Mouse (Mus musculus): ENCODE measurements around the gene Pip5k1b. TPM values are rescaled to one million over a fixed set of nuclear protein-coding genes. Genes with fewer than 3 reads are reported as not detected.

Pip5k1b gene
- polyA plus RNA-seq, 1 experiment from 2014 or later: 4.4 TPM

DNA sequence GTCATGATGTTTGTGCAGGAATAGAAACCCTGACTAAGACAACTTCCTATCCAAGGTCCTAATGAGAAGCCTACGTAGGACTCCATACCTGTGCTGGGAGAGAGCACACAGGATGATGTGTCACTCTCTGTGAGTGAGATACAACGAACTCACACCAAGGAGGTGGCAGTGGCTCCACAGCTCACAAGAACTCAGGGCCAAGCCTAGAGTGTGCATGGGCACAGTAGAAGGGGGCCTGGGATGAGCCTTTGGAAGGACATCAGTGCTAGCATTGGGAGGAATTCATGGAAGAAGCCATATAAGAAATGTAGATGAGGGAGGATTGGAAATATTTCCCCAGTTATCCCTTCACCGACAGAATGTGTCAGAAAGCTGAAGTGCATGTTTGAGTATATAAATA lies 39.7 kb downstream of the Pip5k1b start:
- no peaks in the 10 kb centered on the region for H3K27me3 ChIP-seq (ENCODE audit: insufficient read depth, low read length)
- TF ChIP-seq CTCF (IDR thresholded peaks at IDR 0.05; ENCODE audit: low read depth) (no peak), EP300 (IDR thresholded peaks at IDR 0.05; ENCODE audit: low read depth) (no peak)
- no peaks in the 10 kb centered on the region for H3K36me3 ChIP-seq (replicated peaks; ENCODE audit: insufficient read depth, low read length)
- H3K27ac ChIP-seq (ENCODE audit: low read depth): no peak overlapping the region
- H3K9me3 ChIP-seq (ENCODE audit: low read length): no peaks in the 10 kb centered on the region
- H3K4me3 ChIP-seq (ENCODE audit: low read depth, low read length): no peak overlapping the region
- H3K9ac ChIP-seq (replicated peaks): no peak overlapping the region
- DNase-seq (no peak), ATAC-seq (no peak)
- 87% methylated on average over 3 of the region's 3 CpGs for WGBS (ENCODE audit: insufficient replicate concordance)
- peaks cover 42% of the 10 kb centered on the region for H3K4me1 ChIP-seq (ENCODE audit: insufficient read depth)
- H3K4me2 ChIP-seq (ENCODE audit: low read depth, low read length): no peak overlapping the region

DNA sequence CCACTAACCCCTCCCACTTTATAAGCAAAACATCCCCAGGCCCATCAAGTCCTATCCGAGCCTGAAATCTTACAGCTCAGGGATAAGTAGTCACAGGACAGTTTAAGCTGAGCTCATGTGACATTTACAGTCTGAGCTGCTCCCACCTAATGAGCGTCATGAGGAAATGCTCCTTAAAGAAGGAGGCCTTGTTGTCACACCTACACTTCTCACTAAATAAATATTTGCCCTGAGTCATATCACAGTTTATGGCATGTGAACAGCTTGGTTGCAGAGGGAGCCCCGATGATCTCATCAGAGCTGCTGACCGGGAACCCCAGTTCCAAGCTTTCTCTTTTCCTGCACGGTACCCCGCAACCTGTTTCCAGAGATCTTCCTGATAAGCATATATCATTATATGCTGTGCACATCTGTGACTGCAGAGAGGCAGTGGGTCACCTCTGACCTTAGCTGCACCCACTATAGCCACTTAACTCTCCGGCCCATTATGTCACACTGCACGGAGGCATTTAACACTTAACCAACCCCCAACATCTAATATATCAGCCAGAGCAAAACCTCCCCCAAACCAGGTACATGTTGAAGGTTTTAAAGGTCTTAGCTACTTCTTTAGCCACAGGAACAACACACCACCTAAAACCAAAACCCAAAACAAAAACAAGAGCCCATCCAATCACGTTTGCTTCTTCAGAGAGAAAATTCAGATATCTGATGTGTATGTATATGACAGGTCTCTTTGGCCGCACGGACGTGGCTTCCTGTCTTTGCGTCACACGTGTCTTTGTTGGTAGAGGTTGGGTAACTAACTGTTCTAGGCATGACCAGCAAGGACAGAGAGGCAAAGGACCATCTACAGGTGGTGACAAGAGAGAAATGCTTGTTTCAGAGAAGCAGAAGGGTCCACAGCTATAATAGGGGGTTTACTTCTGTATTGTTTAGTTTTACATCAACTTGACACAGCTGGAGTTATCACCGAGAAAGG lies 40.7 kb downstream of the Pip5k1b start:
- DNase-seq (no peak), ATAC-seq (no peak)
- no peak overlapping the region; the same call in 1 of the 2 replicates for H3K9ac ChIP-seq (replicated peaks)
- peak overlapping the region; percentile 96; the same call in 1 of the 2 replicates for H3K27ac ChIP-seq (ENCODE audit: low read depth)
- H3K4me1 ChIP-seq (ENCODE audit: insufficient read depth): peaks cover 42% of the 10 kb centered on the region
- peak overlapping the region; percentile 66; the same call in 1 of the 2 replicates for H3K4me2 ChIP-seq (ENCODE audit: low read depth, low read length)
- no peak overlapping the region for H3K4me3 ChIP-seq (ENCODE audit: low read depth, low read length)
- no peaks in the 10 kb centered on the region for H3K36me3 ChIP-seq (replicated peaks; ENCODE audit: insufficient read depth, low read length)
- TF ChIP-seq CTCF (IDR thresholded peaks at IDR 0.05; ENCODE audit: low read depth) (no peak), EP300 (IDR thresholded peaks at IDR 0.05; ENCODE audit: low read depth) (no peak)
- H3K27me3 ChIP-seq (ENCODE audit: insufficient read depth, low read length): no peaks in the 10 kb centered on the region
- 75% methylated on average over 15 of the region's 15 CpGs for WGBS (ENCODE audit: insufficient replicate concordance)
- no peaks in the 10 kb centered on the region for H3K9me3 ChIP-seq (ENCODE audit: low read length)

DNA sequence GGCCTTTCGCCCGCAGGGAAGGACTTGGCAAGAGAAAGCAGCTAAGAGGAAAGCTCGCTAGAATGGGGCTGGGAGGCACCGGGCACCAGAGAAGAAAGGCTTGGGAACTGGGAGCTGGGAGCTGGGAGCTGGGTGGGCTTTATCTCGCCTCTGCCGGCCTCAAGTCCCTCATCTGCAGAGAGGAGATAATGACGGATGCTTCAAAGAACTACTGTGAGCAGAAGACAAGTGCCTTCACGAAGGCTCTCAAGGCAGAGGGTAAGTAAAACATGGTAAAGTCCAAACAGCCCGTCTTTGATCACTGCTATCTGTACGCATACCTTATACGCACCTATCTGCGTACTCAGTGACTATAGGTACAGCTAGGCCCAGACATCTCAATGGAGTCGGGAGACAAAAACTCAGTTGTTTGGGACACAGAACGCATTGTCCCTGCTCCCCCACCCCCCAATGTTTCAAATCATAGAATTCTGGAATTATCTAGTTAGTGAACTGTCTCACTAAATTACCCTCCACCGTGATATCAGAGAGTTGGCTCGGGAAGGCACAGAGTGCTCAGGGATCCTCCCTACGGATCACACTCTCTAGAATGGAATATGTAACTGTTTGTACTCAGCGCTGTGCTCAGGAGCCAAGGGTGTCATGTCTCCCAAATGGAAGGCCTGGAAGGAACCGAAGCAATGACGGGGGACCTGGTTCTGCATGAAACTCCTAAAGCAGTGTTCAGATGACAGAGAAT lies 42.4 kb downstream of the Pip5k1b start:
- peaks cover 48% of the 10 kb centered on the region for H3K4me1 ChIP-seq (ENCODE audit: insufficient read depth)
- no peaks in the 10 kb centered on the region for H3K9me3 ChIP-seq (ENCODE audit: low read length)
- peak overlapping the region; percentile 66 for H3K4me2 ChIP-seq (ENCODE audit: low read depth, low read length)
- 49% methylated on average over 20 of the region's 20 CpGs for WGBS (ENCODE audit: insufficient replicate concordance)
- peak overlapping the region; percentile 8 for H3K9ac ChIP-seq (replicated peaks)
- peak overlapping the region; percentile 96 for H3K27ac ChIP-seq (ENCODE audit: low read depth)
- H3K4me3 ChIP-seq (ENCODE audit: low read depth, low read length): peak overlapping the region; percentile 10; the same call in 1 of the 2 replicates
- no peaks in the 10 kb centered on the region for H3K36me3 ChIP-seq (replicated peaks; ENCODE audit: insufficient read depth, low read length)
- no peaks in the 10 kb centered on the region for H3K27me3 ChIP-seq (ENCODE audit: insufficient read depth, low read length)
- DNase-seq (peak; percentile 76), ATAC-seq (peak; percentile 95)
- peak; percentile 97 for TF ChIP-seq EP300 (IDR thresholded peaks at IDR 0.05; ENCODE audit: low read depth)
- TF ChIP-seq CTCF (IDR thresholded peaks at IDR 0.05; ENCODE audit: low read depth): no peak

DNA sequence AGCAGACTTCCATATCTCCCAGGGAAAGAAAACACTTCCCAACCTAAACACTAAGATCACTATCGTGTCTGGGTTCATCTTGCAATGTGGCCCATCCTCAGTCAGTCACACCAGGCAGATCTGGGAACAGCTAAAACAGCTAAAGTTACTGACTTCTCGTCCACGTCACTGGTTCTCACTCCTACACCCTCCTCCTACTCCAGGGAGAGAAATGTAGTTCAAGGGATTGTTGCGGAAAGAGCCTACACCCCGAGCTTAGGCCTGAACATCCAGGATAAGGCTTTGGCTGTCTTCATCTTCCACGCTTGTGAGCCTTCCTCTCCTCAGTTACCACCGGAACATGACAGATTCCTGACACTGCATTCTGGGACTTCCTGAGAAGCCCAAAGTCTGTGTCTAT lies 43.7 kb downstream of the Pip5k1b start:
- no peak for ATAC-seq
- peak overlapping the region; percentile 96 for H3K27ac ChIP-seq (ENCODE audit: low read depth)
- no peaks in the 10 kb centered on the region for H3K36me3 ChIP-seq (replicated peaks; ENCODE audit: insufficient read depth, low read length)
- peaks cover 48% of the 10 kb centered on the region for H3K4me1 ChIP-seq (ENCODE audit: insufficient read depth)
- WGBS (ENCODE audit: insufficient replicate concordance): 83% methylated on average over 7 of the region's 7 CpGs
- DNase-seq: no peak
- H3K4me2 ChIP-seq (ENCODE audit: low read depth, low read length): no peak overlapping the region
- H3K4me3 ChIP-seq (ENCODE audit: low read depth, low read length): no peak overlapping the region
- H3K9me3 ChIP-seq (ENCODE audit: low read length): no peaks in the 10 kb centered on the region
- H3K9ac ChIP-seq (replicated peaks): no peak overlapping the region
- no peaks in the 10 kb centered on the region for H3K27me3 ChIP-seq (ENCODE audit: insufficient read depth, low read length)
- TF ChIP-seq EP300 (IDR thresholded peaks at IDR 0.05; ENCODE audit: low read depth) (no peak), CTCF (IDR thresholded peaks at IDR 0.05; ENCODE audit: low read depth) (no peak)

DNA sequence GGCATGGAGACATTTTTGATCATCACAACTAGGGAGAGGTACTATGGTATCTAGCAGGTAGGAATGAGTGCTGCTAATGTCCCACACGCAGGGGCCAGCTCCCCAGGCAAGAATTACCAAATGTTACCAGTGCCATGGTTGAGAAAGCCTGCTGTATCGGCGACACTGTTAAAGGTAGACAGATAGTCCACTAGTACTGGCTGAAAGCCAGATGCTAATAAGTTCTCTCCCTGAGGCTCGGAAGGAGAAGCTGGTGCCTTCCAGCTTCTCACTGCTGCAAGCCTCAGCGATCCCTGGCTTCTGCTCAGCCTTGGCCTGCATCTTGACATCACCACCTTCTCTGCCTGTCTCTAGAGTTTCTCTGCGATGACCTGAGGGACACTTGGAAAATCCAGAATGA lies 46.3 kb downstream of the Pip5k1b start:
- Histone ChIP-seq H3K27me3 (ENCODE audit: insufficient read depth, low read length) (no peaks in the 10 kb centered on the region), H3K9me3 (ENCODE audit: low read length) (no peaks in the 10 kb centered on the region), H3K4me2 (ENCODE audit: low read depth, low read length) (no peak overlapping the region), H3K9ac (replicated peaks) (no peak overlapping the region), H3K36me3 (replicated peaks; ENCODE audit: insufficient read depth, low read length) (no peaks in the 10 kb centered on the region), H3K4me3 (ENCODE audit: low read depth, low read length) (no peak overlapping the region), H3K27ac (ENCODE audit: low read depth) (no peak overlapping the region), H3K4me1 (ENCODE audit: insufficient read depth) (peaks cover 34% of the 10 kb centered on the region)
- 72% methylated on average over 6 of the region's 6 CpGs for WGBS (ENCODE audit: insufficient replicate concordance)
- DNase-seq: no peak
- TF ChIP-seq CTCF (IDR thresholded peaks at IDR 0.05; ENCODE audit: low read depth) (no peak), EP300 (IDR thresholded peaks at IDR 0.05; ENCODE audit: low read depth) (no peak)
- no peak for ATAC-seq
